Mouse (Mus musculus): Measurements from ENCODE around the gene Baz1a. TPM values are rescaled to one million over a fixed set of nuclear protein-coding genes. Genes with fewer than 3 reads are reported as not detected.

Baz1a gene
- total RNA-seq, 2 experiments from 2014 or later, result 3.6 to 4.1 TPM

DNA sequence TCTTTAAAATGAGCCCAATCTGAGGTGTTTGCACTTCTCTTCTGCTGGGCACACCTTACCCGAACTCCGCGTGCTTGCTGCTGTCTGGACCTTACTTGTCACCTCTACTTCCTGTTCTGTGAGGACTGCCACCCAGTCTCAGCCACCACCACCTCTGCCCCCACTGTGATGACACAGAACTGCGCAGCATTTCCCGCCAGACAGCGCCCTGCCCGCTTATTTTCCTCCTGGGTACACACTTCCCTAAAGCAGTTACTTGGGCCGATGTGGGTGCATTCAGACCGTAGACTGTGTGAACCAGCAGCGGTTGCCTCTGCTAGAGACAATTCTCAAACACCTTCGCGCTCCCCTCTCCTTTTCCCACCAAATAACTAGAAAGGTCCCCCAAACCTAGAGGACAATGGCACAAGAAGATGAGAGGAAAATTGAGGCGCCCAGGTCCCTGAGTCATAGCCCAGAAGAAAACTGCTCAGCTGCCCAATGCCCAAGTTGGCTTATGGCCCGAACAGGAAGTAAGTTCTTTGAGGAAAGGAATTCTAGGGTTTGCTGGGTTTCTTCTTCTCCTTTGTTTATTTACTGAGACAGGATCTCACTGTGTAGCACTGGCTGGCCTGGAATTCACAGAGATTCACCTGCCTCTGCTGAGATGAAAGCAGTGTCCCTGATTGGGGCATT lies 15.0 kb downstream of the Baz1a start:
- H3K4me3 ChIP-seq, result no peak overlapping the region
- intact Hi-C loops (cut with DNase I), result no loop called here
- TF ChIP-seq CTCF (IDR thresholded peaks at IDR 0.05), result no peak
- peak; percentile 40 for DNase-seq
- H3K27ac ChIP-seq, result no peak overlapping the region

GRCm38 (mm10) chr12:54998411-54998810 lies 15.7 kb downstream of the Baz1a start:
- intact Hi-C loops (cut with DNase I), result no loop called here
- no peak overlapping the region for H3K4me3 ChIP-seq
- no peak overlapping the region for H3K27ac ChIP-seq
- no peak for TF ChIP-seq CTCF (IDR thresholded peaks at IDR 0.05)
- DNase-seq, result no peak

DNA sequence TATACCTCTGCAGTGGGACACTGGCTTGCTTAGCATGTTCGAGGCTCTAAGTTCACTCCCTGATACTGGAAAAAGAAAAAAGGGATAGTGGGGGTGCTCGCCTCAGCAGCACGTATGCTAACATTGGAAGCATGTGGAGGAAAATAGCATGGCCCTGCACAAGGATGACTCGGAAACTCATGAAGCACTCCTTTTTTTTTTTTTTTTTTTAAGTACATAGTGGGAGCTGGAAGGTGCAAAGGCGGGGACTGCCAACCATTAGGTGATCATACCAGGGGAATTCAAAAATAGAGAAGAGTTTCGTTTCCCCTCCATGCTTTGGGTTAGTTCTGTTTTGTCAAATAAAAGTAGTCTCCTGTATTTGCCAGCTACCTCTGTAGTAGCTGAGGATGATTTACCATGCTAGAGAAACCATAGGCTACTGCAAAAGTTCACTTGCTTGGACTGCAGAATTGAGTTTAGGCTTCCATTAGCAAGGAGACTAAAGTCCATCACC lies 17.1 kb downstream of the Baz1a start:
- DNase-seq, result no peak
- H3K4me3 ChIP-seq, result no peak overlapping the region
- no peak for TF ChIP-seq CTCF (IDR thresholded peaks at IDR 0.05)
- intact Hi-C loops (cut with DNase I), result no loop called here
- no peak overlapping the region for H3K27ac ChIP-seq

- DNase-seq, result no peak
- Histone ChIP-seq H3K27ac (no peak overlapping the region), H3K4me3 (no peak overlapping the region)
- intact Hi-C loops (cut with DNase I), result no loop called here
- TF ChIP-seq CTCF (IDR thresholded peaks at IDR 0.05), result no peak
These were observed 18.2 kb downstream of the Baz1a start for GRCm38 (mm10) chr12:54995965-54996364.

GRCm38 (mm10) chr12:54994418-54994817 lies 19.7 kb downstream of the Baz1a start:
- Histone ChIP-seq H3K27ac (no peak overlapping the region), H3K4me3 (no peak overlapping the region)
- intact Hi-C loops (cut with DNase I), result no loop called here
- TF ChIP-seq CTCF (IDR thresholded peaks at IDR 0.05), result no peak
- no peak for DNase-seq

DNA sequence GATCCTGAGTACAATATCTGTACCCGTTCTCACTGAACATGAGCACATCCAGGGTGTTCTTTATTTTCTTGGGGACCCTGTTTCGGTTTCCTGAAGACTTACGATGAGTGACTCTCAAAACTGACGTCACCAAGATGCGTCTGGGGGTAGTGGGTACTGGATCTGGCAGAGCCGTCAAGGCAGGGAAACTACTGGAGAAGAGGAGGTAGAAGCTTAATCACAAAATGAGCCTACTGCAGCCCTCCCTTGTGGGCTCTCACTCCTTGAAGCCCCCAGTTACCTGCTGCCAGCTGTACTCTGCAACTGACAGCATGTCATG lies 20.1 kb downstream of the Baz1a start:
- intact Hi-C loops (cut with DNase I), result no loop called here
- Histone ChIP-seq H3K27ac (no peak overlapping the region), H3K4me3 (no peak overlapping the region)
- no peak for TF ChIP-seq CTCF (IDR thresholded peaks at IDR 0.05)
- DNase-seq, result no peak

- DNase-seq, result no peak
- intact Hi-C loops (cut with DNase I), result no loop called here
These were observed 20.7 kb downstream of the Baz1a start for GRCm38 (mm10) chr12:54993246-54994067.

GRCm38 (mm10) chr12:54992814-54993213 lies 21.3 kb downstream of the Baz1a start:
- no peak for DNase-seq
- TF ChIP-seq CTCF (IDR thresholded peaks at IDR 0.05), result no peak
- intact Hi-C loops (cut with DNase I), result no loop called here
- Histone ChIP-seq H3K27ac (no peak overlapping the region), H3K4me3 (no peak overlapping the region)

More at GRCm38 (mm10) chr12:54993246-54994067, 20.7 kb downstream of the Baz1a start:
- TF ChIP-seq CTCF (IDR thresholded peaks at IDR 0.05), result no peak
- Histone ChIP-seq H3K27ac (no peak overlapping the region), H3K4me3 (no peak overlapping the region)

DNA sequence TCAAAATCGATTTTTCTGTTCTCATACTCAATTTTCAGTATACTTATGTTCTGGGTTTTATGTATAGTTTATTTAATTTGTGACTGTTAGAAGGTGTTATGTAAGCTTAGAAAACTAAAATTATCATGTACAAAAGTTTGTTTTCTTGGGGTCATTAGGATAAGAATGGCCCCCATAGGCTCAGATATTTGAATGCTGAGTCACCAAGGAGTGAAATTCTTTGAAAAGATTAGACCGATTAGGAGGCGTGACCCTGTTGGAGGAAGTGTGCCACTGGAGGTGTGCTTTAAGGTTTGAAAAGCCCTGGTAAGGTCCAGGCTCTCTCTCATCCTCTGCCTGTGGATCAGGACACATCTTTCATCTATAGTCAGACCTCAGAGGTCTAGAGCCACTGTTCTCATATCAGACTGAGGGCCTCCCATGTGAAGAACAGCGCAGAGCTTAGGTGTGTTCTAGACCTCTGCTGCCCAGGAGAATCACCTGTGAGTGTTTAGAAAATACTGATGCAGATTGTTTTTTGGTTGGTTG lies 25.8 kb downstream of the Baz1a start:
- intact Hi-C loops (cut with DNase I), result loop anchor here (10.0 kb wide), 1 partner anchor 154 kb away; no protein-coding TSS in a partner anchor
- H3K4me3 ChIP-seq, result no peak overlapping the region
- no peak for DNase-seq
- H3K27ac ChIP-seq, result no peak overlapping the region
- no peak for TF ChIP-seq CTCF (IDR thresholded peaks at IDR 0.05)

- intact Hi-C loops (cut with DNase I), result loop anchor here (10.0 kb wide), 1 partner anchor 152 kb away; no protein-coding TSS in a partner anchor
These were observed 27.0 kb downstream of the Baz1a start for GRCm38 (mm10) chr12:54987156-54987555.

DNA sequence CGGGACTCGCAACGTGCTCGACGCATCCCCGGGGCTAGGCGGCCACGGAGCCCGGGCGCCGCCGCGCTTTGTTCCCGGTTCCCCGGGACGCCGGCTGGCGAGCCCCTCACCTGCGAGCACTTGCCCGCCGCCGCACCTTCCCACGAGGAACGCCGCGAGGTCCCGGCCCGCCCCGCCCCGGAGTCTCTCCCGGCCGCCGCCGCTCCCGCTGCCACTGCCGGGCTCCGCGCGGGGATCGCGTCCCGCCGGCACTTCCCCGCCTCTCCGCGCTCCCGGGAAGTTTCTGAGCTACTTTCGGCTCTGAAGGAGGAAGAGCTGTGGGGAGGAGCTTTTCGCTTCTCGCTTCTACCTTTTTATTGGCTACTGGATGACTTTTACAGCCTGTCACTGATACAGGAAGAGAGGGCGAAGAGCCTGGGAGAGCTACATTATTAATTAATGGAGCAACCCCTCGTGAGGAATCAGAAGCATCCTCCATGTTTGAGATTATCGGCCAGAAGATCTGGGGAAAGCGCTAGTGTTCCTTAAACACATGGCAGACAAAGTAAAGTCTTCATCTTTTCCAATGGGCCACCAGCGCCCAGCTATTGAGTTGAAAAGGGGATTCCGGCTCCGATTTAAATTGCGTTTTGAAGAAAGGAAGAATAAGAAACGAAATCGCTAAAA lies 28.0 kb downstream of the Baz1a start, which contains the start of gene Gm20403:
TSS of gene Gm20403 (minus strand) at position 478 of the 666 bp plus-strand sequence.
- TF ChIP-seq CTCF (IDR thresholded peaks at IDR 0.05), result no peak
- DNase-seq, result peak; percentile 77
- intact Hi-C loops (cut with DNase I), result loop anchor here (10.0 kb wide), 1 partner anchor 151 kb away; no protein-coding TSS in a partner anchor
- Histone ChIP-seq H3K4me3 (peak within 1 kb of the TSS; percentile 96), H3K27ac (peak within 1 kb of the TSS; percentile 90)

More at GRCm38 (mm10) chr12:54987156-54987555, 27.0 kb downstream of the Baz1a start:
- Histone ChIP-seq H3K4me3 (no peak overlapping the region), H3K27ac (no peak overlapping the region)
- DNase-seq, result no peak
- TF ChIP-seq CTCF (IDR thresholded peaks at IDR 0.05), result no peak

Measured in gastrocnemius, adult 2 months (tissue).